ENCODE assay signal across 9 mouse cellular contexts in the genomic region with DNA sequence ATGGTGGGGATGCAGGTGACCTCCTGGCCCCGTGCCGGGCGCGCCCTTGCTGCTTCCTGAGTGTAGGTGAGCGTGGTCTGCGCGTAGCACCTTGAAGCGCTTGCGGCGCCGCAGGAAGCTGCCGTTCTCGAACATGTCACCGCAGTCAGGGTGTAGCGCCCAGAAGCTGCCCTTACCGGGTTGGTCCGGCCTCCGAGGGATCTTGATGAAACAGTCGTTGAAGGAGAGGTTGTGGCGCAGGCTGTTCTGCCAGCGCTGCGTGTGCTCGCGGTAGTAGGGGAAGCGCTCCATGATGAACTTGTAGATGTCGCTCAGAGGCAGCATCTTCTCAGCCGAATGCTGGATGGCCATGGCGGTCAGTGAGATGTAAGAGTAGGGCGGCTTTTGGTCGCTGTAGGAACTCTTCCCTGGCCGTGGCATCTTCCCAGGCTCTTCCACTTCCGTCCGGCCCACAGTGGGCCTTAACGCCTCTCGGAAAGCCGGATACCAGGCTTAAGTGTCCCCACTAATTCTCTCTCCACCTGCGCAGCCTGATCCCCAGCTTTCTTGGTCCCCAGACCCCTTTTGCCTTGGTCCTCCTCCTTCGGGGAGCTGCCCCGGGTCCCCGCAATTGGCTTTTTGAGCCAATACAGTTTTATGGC. TPM values are rescaled to one million over a fixed set of nuclear protein-coding genes. Genes with fewer than 3 reads are reported as not detected.
DNase-seq lines count a peak whose midpoint lies in the region; ATAC-seq and TF ChIP-seq lines count a peak whose summit lies in the region.
"Had no signal": no experiment of that assay in that cellular context is flagged by ENCODE, and none has a peak within 500 bp of the region (broad histone marks: within the 10 kb centered on the region; RNA-seq: fewer than 3 reads in every experiment).

A gene (minus strand): TSS at position 585 of the 641 bp plus-strand sequence.

- 1% methylated on average over 40 of the region's 40 CpGs for WGBS in lung, embryonic 14.5 days
- WGBS in embryonic facial prominence, embryonic 11.5 days: under 1% methylated on average over 40 of the region's 40 CpGs
- WGBS in neural tube, embryonic 11.5 days: under 1% methylated on average over 40 of the region's 40 CpGs

- H3K27ac ChIP-seq in lung, embryonic 14.5 days (ENCODE audit: low read depth): no peak within 1 kb of the TSS
- no peak within 1 kb of the TSS for H3K27ac ChIP-seq in embryonic facial prominence, embryonic 11.5 days (replicated peaks; ENCODE audit: low read depth, low read length)
- no peak within 1 kb of the TSS for H3K27ac ChIP-seq in neural tube, embryonic 11.5 days (ENCODE audit: low read depth, low read length)

- no peak; the same call in 1 of the 2 replicates for ATAC-seq in lung, embryonic 14.5 days (ENCODE audit: insufficient read depth)
- ATAC-seq in embryonic facial prominence, embryonic 11.5 days (replicated peaks; ENCODE audit: insufficient number of reproducible peaks, low FRiP score, low TSS enrichment, low read depth): no peak
- no peak for ATAC-seq in neural tube, embryonic 11.5 days (ENCODE audit: insufficient read depth, low FRiP score, low TSS enrichment)

- peak; percentile 33 for DNase-seq in lung, embryonic 14.5 days
- no peak for DNase-seq in lung, postnatal 10 days
- DNase-seq in embryonic facial prominence, embryonic 11.5 days (ENCODE audit: low spot score): no peak
- peak; percentile 30 for DNase-seq in induced T-regulatory cell, adult 2 months (ENCODE audit: low read depth)
- DNase-seq in neural tube, embryonic 11.5 days (ENCODE audit: low spot score): peak; percentile 58
- DNase-seq in frontal cortex, postnatal 10 days (ENCODE audit: low spot score in 2 of 2): no peak
- no peak for DNase-seq in layer of hippocampus, adult 18-20 months (ENCODE audit: low spot score in 2 of 2)
- no peak for DNase-seq in spleen, postnatal 4 days (ENCODE audit: low spot score in 2 of 2)

- no peaks in the 10 kb centered on the region for H3K9me3 ChIP-seq in lung, embryonic 14.5 days (ENCODE audit: low read depth, low read length)
- H3K9me3 ChIP-seq in embryonic facial prominence, embryonic 11.5 days (replicated peaks; ENCODE audit: control insufficient read depth, low read length): no peaks in the 10 kb centered on the region
- no peaks in the 10 kb centered on the region for H3K9me3 ChIP-seq in neural tube, embryonic 11.5 days (ENCODE audit: control insufficient read depth, low read length)

- no peaks in the 10 kb centered on the region for H3K36me3 ChIP-seq in lung, embryonic 14.5 days (ENCODE audit: insufficient read depth)
- H3K36me3 ChIP-seq in embryonic facial prominence, embryonic 11.5 days (replicated peaks; ENCODE audit: control insufficient read depth, insufficient read depth, low read depth, low read length): no peaks in the 10 kb centered on the region
- H3K36me3 ChIP-seq in neural tube, embryonic 11.5 days (ENCODE audit: control insufficient read depth, insufficient read depth, low read length): no peaks in the 10 kb centered on the region

- peak within 1 kb of the TSS; percentile 44 for H3K4me3 ChIP-seq in lung, embryonic 14.5 days (ENCODE audit: low read depth, low read length)
- peak within 1 kb of the TSS; percentile 33 for H3K4me3 ChIP-seq in embryonic facial prominence, embryonic 11.5 days (ENCODE audit: low read depth, low read length)
- peak within 1 kb of the TSS; percentile 40 for H3K4me3 ChIP-seq in neural tube, embryonic 11.5 days (ENCODE audit: low read depth, low read length)

- peaks cover 100% of the 10 kb centered on the region for H3K27me3 ChIP-seq in lung, embryonic 14.5 days (ENCODE audit: insufficient read depth, low read length)
- peaks cover 70% of the 10 kb centered on the region for H3K27me3 ChIP-seq in embryonic facial prominence, embryonic 11.5 days (ENCODE audit: control insufficient read depth, insufficient read depth, low read length)
- peaks cover 100% of the 10 kb centered on the region for H3K27me3 ChIP-seq in neural tube, embryonic 11.5 days (ENCODE audit: control insufficient read depth, insufficient read depth, low read length)

- no peak within 1 kb of the TSS; the same call in 1 of the 2 replicates for H3K9ac ChIP-seq in lung, embryonic 14.5 days
- H3K9ac ChIP-seq in embryonic facial prominence, embryonic 11.5 days (replicated peaks; ENCODE audit: low read length): no peak within 1 kb of the TSS
- peak within 1 kb of the TSS; percentile 22; the same call in 1 of the 2 replicates for H3K9ac ChIP-seq in neural tube, embryonic 11.5 days (ENCODE audit: low read length)

- no peaks in the 10 kb centered on the region for H3K4me1 ChIP-seq in lung, embryonic 14.5 days (ENCODE audit: insufficient read depth)
- H3K4me1 ChIP-seq in embryonic facial prominence, embryonic 11.5 days (ENCODE audit: control insufficient read depth, insufficient read depth, low read length): peaks cover 4% of the 10 kb centered on the region
- H3K4me1 ChIP-seq in neural tube, embryonic 11.5 days (ENCODE audit: control insufficient read depth, insufficient read depth, low read length): peaks cover 17% of the 10 kb centered on the region

- H3K4me2 ChIP-seq in lung, embryonic 14.5 days: peak within 1 kb of the TSS; percentile 72
- H3K4me2 ChIP-seq in embryonic facial prominence, embryonic 11.5 days (ENCODE audit: low read depth, low read length): peak within 1 kb of the TSS; percentile 69
- peak within 1 kb of the TSS; percentile 61 for H3K4me2 ChIP-seq in neural tube, embryonic 11.5 days (ENCODE audit: low read depth)

- TF ChIP-seq CTCF in lung, embryonic 14.5 days (IDR thresholded peaks at IDR 0.05; ENCODE audit: low read depth): no peak

RNA-seq across cellular contexts. Expression of the gene that starts here (rescaled TPM):
- polyA plus RNA-seq in lung, embryonic 14.5 days (2014; fragmentation: Nextera tagmentation; extraction: Ambion mirVana): not detected in 2 replicates
- not detected in 2 replicates for polyA plus RNA-seq in embryonic facial prominence, embryonic 11.5 days (2014; fragmentation: Nextera tagmentation; extraction: Ambion mirVana)
- 0.16 TPM in 1 of 2 replicates, not detected in the other for polyA plus RNA-seq in neural tube, embryonic 11.5 days (2014; fragmentation: Nextera tagmentation; extraction: Ambion mirVana)
- total RNA-seq in layer of hippocampus, adult 18-20 months (2021): not detected
- polyA plus RNA-seq: cortical plate, adult 2 months had no signal

Comparison
In these comparisons a context has a peak if more than half of its experiments do, and no peak if none do; other contexts are left out.
1. Peak in DNase-seq, H3K4me3 ChIP-seq and H3K4me2 ChIP-seq in lung, embryonic 14.5 days; RNA of the gene not detected or under 1 TPM.
2. Peak in DNase-seq, H3K4me3 ChIP-seq, H3K9ac ChIP-seq and H3K4me2 ChIP-seq in neural tube, embryonic 11.5 days; RNA of the gene not detected or under 1 TPM.